Mouse (Mus musculus): ENCODE measurements around the gene Slc35a3. TPM values are rescaled to one million over a fixed set of nuclear protein-coding genes. Genes with fewer than 3 reads are reported as not detected.
A peak's percentile ranks its signal among the peaks of the same experiment; 100 is the strongest.
"Not testable (repeated sequence)": the region's sequence is repeated elsewhere in the genome, so short reads cannot be mapped to it uniquely, and the experiment has no call there.

Gene Slc35a3
- polyA plus RNA-seq (2012; ENCODE audit: insufficient read depth, insufficient read length, missing spikeins), result 22.8 and 24.1 TPM in 2 replicates

GRCm38 (mm10) chr3:116712436-116712881, at the start of gene Slc35a3:
Slc35a3 (minus strand) TSS chr3:116712831.
- H3K4me3 ChIP-seq (ENCODE audit: insufficient read depth, low read length), result peak within 1 kb of the TSS; percentile 97
- peaks cover 14% of the 10 kb centered on the region for H3K4me1 ChIP-seq (ENCODE audit: control insufficient read depth, insufficient read depth, low read length)
- 0 out of 2 replicates have a peak within 1 kb of the TSS, but pooled peaks have one; percentile 19 for H3K27ac ChIP-seq (ENCODE audit: insufficient read depth, low read depth, low read length)
- no peak for TF ChIP-seq CTCF (IDR thresholded peaks at IDR 0.05; ENCODE audit: low read depth, low read length)
- TF ChIP-seq POLR2A (IDR thresholded peaks at IDR 0.05; ENCODE audit: borderline replicate concordance, low read depth, low read length), result no peak

- no peak overlapping the region for H3K4me3 ChIP-seq (ENCODE audit: insufficient read depth, low read length)
- no peak overlapping the region for H3K27ac ChIP-seq (ENCODE audit: insufficient read depth, low read depth, low read length)
- TF ChIP-seq POLR2A (IDR thresholded peaks at IDR 0.05; ENCODE audit: borderline replicate concordance, low read depth, low read length) (no peak), CTCF (IDR thresholded peaks at IDR 0.05; ENCODE audit: low read depth, low read length) (no peak)
- no peaks in the 10 kb centered on the region for H3K4me1 ChIP-seq (ENCODE audit: control insufficient read depth, insufficient read depth, low read length)
These were observed 40.2 kb upstream of the Slc35a3 start for GRCm38 (mm10) chr3:116752818-116753217.

GRCm38 (mm10) chr3:116751191-116751860, 38.7 kb upstream of the Slc35a3 start:
- no peak overlapping the region for H3K4me3 ChIP-seq (ENCODE audit: insufficient read depth, low read length)
- H3K4me1 ChIP-seq (ENCODE audit: control insufficient read depth, insufficient read depth, low read length), result no peaks in the 10 kb centered on the region
- TF ChIP-seq CTCF (IDR thresholded peaks at IDR 0.05; ENCODE audit: low read depth, low read length) (no peak), POLR2A (IDR thresholded peaks at IDR 0.05; ENCODE audit: borderline replicate concordance, low read depth, low read length) (no peak)
- H3K27ac ChIP-seq (ENCODE audit: insufficient read depth, low read depth, low read length), result no peak overlapping the region

- peak; percentile 74 for TF ChIP-seq CTCF (IDR thresholded peaks at IDR 0.05; ENCODE audit: low read depth, low read length)
- TF ChIP-seq POLR2A (IDR thresholded peaks at IDR 0.05; ENCODE audit: borderline replicate concordance, low read depth, low read length), result no peak
- Histone ChIP-seq H3K27ac (ENCODE audit: insufficient read depth, low read depth, low read length) (no peak overlapping the region), H3K4me1 (ENCODE audit: control insufficient read depth, insufficient read depth, low read length) (no peaks in the 10 kb centered on the region), H3K4me3 (ENCODE audit: insufficient read depth, low read length) (no peak overlapping the region)
These were observed 36.0 kb upstream of the Slc35a3 start for GRCm38 (mm10) chr3:116748391-116749170.

GRCm38 (mm10) chr3:116747648-116748047, 35.0 kb upstream of the Slc35a3 start:
- not testable (repeated sequence) for H3K27ac ChIP-seq (ENCODE audit: insufficient read depth, low read depth, low read length); H3K4me3 ChIP-seq (ENCODE audit: insufficient read depth, low read length)

GRCm38 (mm10) chr3:116740963-116741362, 28.3 kb upstream of the Slc35a3 start:
- H3K4me1 ChIP-seq (ENCODE audit: control insufficient read depth, insufficient read depth, low read length), result peaks cover 13% of the 10 kb centered on the region
- TF ChIP-seq CTCF (IDR thresholded peaks at IDR 0.05; ENCODE audit: low read depth, low read length) (no peak), POLR2A (IDR thresholded peaks at IDR 0.05; ENCODE audit: borderline replicate concordance, low read depth, low read length) (no peak)
- no peak overlapping the region for H3K4me3 ChIP-seq (ENCODE audit: insufficient read depth, low read length)
- no peak overlapping the region for H3K27ac ChIP-seq (ENCODE audit: insufficient read depth, low read depth, low read length)

More at GRCm38 (mm10) chr3:116747648-116748047, 35.0 kb upstream of the Slc35a3 start:
- not testable (repeated sequence) for H3K4me1 ChIP-seq (ENCODE audit: control insufficient read depth, insufficient read depth, low read length)

- no peak overlapping the region for H3K27ac ChIP-seq (ENCODE audit: insufficient read depth, low read depth, low read length)
- H3K4me3 ChIP-seq (ENCODE audit: insufficient read depth, low read length), result no peak overlapping the region
- no peak for TF ChIP-seq POLR2A (IDR thresholded peaks at IDR 0.05; ENCODE audit: borderline replicate concordance, low read depth, low read length)
- peaks cover 13% of the 10 kb centered on the region for H3K4me1 ChIP-seq (ENCODE audit: control insufficient read depth, insufficient read depth, low read length)
These were observed 27.5 kb upstream of the Slc35a3 start for GRCm38 (mm10) chr3:116740106-116740505.

GRCm38 (mm10) chr3:116737326-116737731, 24.7 kb upstream of the Slc35a3 start:
- TF ChIP-seq POLR2A (IDR thresholded peaks at IDR 0.05; ENCODE audit: borderline replicate concordance, low read depth, low read length) (no peak), CTCF (IDR thresholded peaks at IDR 0.05; ENCODE audit: low read depth, low read length) (no peak)
- peaks cover 13% of the 10 kb centered on the region for H3K4me1 ChIP-seq (ENCODE audit: control insufficient read depth, insufficient read depth, low read length)
- H3K27ac ChIP-seq (ENCODE audit: insufficient read depth, low read depth, low read length), result no peak overlapping the region
- H3K4me3 ChIP-seq (ENCODE audit: insufficient read depth, low read length), result no peak overlapping the region

GRCm38 (mm10) chr3:116729483-116730174, 17.0 kb upstream of the Slc35a3 start:
- H3K4me3 ChIP-seq (ENCODE audit: insufficient read depth, low read length), result no peak overlapping the region
- no peak overlapping the region for H3K27ac ChIP-seq (ENCODE audit: insufficient read depth, low read depth, low read length)
- TF ChIP-seq CTCF (IDR thresholded peaks at IDR 0.05; ENCODE audit: low read depth, low read length), result no peak
- TF ChIP-seq POLR2A (IDR thresholded peaks at IDR 0.05; ENCODE audit: borderline replicate concordance, low read depth, low read length), result no peak
- peaks cover 2% of the 10 kb centered on the region; the same call in 1 of the 2 replicates for H3K4me1 ChIP-seq (ENCODE audit: control insufficient read depth, insufficient read depth, low read length)

All from bone marrow macrophage, adult 2 months (primary cell).